Mouse (Mus musculus) thymus, adult 2 months (tissue): ENCODE data around the gene Btbd19.

Experiments used
- CTCF ChIP-seq: fragments of 200-500 bp; IDR thresholded peaks from 2 replicates; pipeline ENCODE4 v1.5.1; 2012; ENCODE audit warnings: mild to moderate bottlenecking, control low read depth, low read length, moderate library complexity, borderline replicate concordance; ENCODE audit not compliant: control insufficient read depth, poor library complexity, insufficient read depth; ENCODE audit errors: extremely low read depth
- POLR2A ChIP-seq: fragments of 200-500 bp; IDR thresholded peaks from 2 replicates; pipeline ENCODE4 v1.6.1; 2012; ENCODE audit warnings: mild to moderate bottlenecking, low read length, control low read depth, moderate library complexity; ENCODE audit not compliant: control insufficient read depth, poor library complexity, insufficient read depth; ENCODE audit errors: extremely low read depth

GRCm38 (mm10) chr4:117125348-117125909 is at the start of gene Btbd19:
- TF ChIP-seq CTCF (no peak), POLR2A (no peak)
